20 mouse cellular contexts compared by ENCODE assay signal in genomic region chr6:6818036-6818788, GRCm38 (mm10). TPM values are rescaled to one million over a fixed set of nuclear protein-coding genes. Genes with fewer than 3 reads are reported as not detected.
A peak's percentile ranks its signal among the peaks of the same experiment; 100 is the strongest.
DNase-seq lines count a peak whose midpoint lies in the region; ATAC-seq and TF ChIP-seq lines count a peak whose summit lies in the region.
"Had no signal": no experiment of that assay in that cellular context is flagged by ENCODE, and none has a peak within 500 bp of the region (broad histone marks: within the 10 kb centered on the region; RNA-seq: fewer than 3 reads in every experiment).

No protein-coding gene starts in this region.

- H3K27ac ChIP-seq in midbrain, embryonic 15.5 days: no peak overlapping the region
- H3K27ac ChIP-seq in midbrain, embryonic 14.5 days (replicated peaks; ENCODE audit: low read depth, low read length): no peak overlapping the region
- no peak overlapping the region for H3K27ac ChIP-seq in midbrain, postnatal 0 days (ENCODE audit: low read depth, low read length)
- no peak overlapping the region for H3K27ac ChIP-seq in heart, adult 2 months
- H3K27ac ChIP-seq: intestine, embryonic 15.5 days; kidney, embryonic 15.5 days; liver, embryonic 13.5 days had no signal

- 0 out of 2 replicates have a peak, but pooled peaks have one; percentile 42 for ATAC-seq in midbrain, embryonic 15.5 days (replicated peaks)
- no peak for ATAC-seq in midbrain, embryonic 14.5 days (ENCODE audit: low FRiP score, low TSS enrichment)
- no peak for ATAC-seq in midbrain, postnatal 0 days (ENCODE audit: low FRiP score)
- ATAC-seq: activated CD4-positive, CD25-positive, alpha-beta regulatory T cell, adult 4 months; intestine, embryonic 15.5 days had no signal

- no peak overlapping the region for H3K4me2 ChIP-seq in midbrain, embryonic 15.5 days
- H3K4me2 ChIP-seq in midbrain, embryonic 14.5 days (ENCODE audit: low read length): no peak overlapping the region
- H3K4me2 ChIP-seq in midbrain, postnatal 0 days (ENCODE audit: low read depth, low read length, poor library complexity, severe bottlenecking): no peak overlapping the region
- H3K4me2 ChIP-seq: intestine, embryonic 15.5 days; kidney, embryonic 15.5 days; liver, embryonic 13.5 days had no signal

- H3K9ac ChIP-seq in midbrain, embryonic 15.5 days: no peak overlapping the region
- H3K9ac ChIP-seq in midbrain, embryonic 14.5 days (replicated peaks; ENCODE audit: low read length): no peak overlapping the region
- no peak overlapping the region for H3K9ac ChIP-seq in midbrain, postnatal 0 days (replicated peaks; ENCODE audit: low read length, poor library complexity, severe bottlenecking)
- H3K9ac ChIP-seq in heart, adult 2 months (ENCODE audit: low read depth, low read length): no peak overlapping the region
- H3K9ac ChIP-seq: intestine, embryonic 15.5 days; kidney, embryonic 15.5 days; liver, embryonic 13.5 days had no signal

- no peak for TF ChIP-seq EP300 in heart, adult 2 months (IDR thresholded peaks at IDR 0.05; ENCODE audit: insufficient read depth, low read depth, low read length)

- no peaks in the 10 kb centered on the region for H3K27me3 ChIP-seq in midbrain, embryonic 15.5 days (replicated peaks)
- H3K27me3 ChIP-seq in midbrain, embryonic 14.5 days (ENCODE audit: control insufficient read depth, insufficient read depth, low read length): no peaks in the 10 kb centered on the region
- H3K27me3 ChIP-seq in midbrain, postnatal 0 days (ENCODE audit: insufficient read depth, low read length): no peaks in the 10 kb centered on the region
- no peaks in the 10 kb centered on the region for H3K27me3 ChIP-seq in heart, adult 2 months (ENCODE audit: control insufficient read depth, insufficient read depth, low read length)
- H3K27me3 ChIP-seq: intestine, embryonic 15.5 days; liver, embryonic 13.5 days had no signal

- no peaks in the 10 kb centered on the region for H3K36me3 ChIP-seq in midbrain, embryonic 15.5 days (replicated peaks)
- H3K36me3 ChIP-seq in midbrain, embryonic 14.5 days (ENCODE audit: control insufficient read depth, insufficient read depth, low read length): no peaks in the 10 kb centered on the region
- H3K36me3 ChIP-seq in midbrain, postnatal 0 days (ENCODE audit: insufficient read depth, low read length): no peaks in the 10 kb centered on the region
- no peaks in the 10 kb centered on the region for H3K36me3 ChIP-seq in heart, adult 2 months (ENCODE audit: control insufficient read depth, insufficient read depth, low read length)
- H3K36me3 ChIP-seq: intestine, embryonic 15.5 days; kidney, embryonic 15.5 days; liver, embryonic 13.5 days had no signal

- no peak for TF ChIP-seq POLR2A in heart, adult 2 months (IDR thresholded peaks at IDR 0.05; ENCODE audit: insufficient read depth, low read depth, low read length)

- intact Hi-C loops in heart, adult 2 months (cut with DNase I): no loop called here
- intact Hi-C loops in heart, postnatal 25 days (cut with DNase I): no loop called here

- peak; percentile 49 to 82 for DNase-seq in adrenal gland, adult (ENCODE audit: inconsistent age in 2 of 2, low spot score in 1 of 2)
- DNase-seq in adrenal gland, postnatal 4 days (ENCODE audit: low spot score in 2 of 2): no peak
- DNase-seq in midbrain, embryonic 14.5 days: no peak
- peak; percentile 10 for DNase-seq in midbrain, postnatal 0 days (ENCODE audit: low spot score)
- no peak for DNase-seq in right cerebral cortex, postnatal 10 days (ENCODE audit: low spot score in 2 of 2)
- DNase-seq in heart, adult 2 months: no peak
- no peak for DNase-seq in heart, postnatal 25 days (ENCODE audit: low spot score)
- DNase-seq: cerebellum, adult 9-11 months; left cerebral cortex, postnatal 4 days; liver, embryonic 13.5 days; right cerebral cortex, postnatal 4 days; thymus, adult 2 months had no signal

- no peaks in the 10 kb centered on the region for H3K9me3 ChIP-seq in midbrain, embryonic 15.5 days
- H3K9me3 ChIP-seq in midbrain, embryonic 14.5 days (ENCODE audit: control insufficient read depth, low read length): no peaks in the 10 kb centered on the region
- no peaks in the 10 kb centered on the region for H3K9me3 ChIP-seq in midbrain, postnatal 0 days (ENCODE audit: low read length)
- H3K9me3 ChIP-seq: intestine, embryonic 15.5 days; kidney, embryonic 15.5 days; liver, embryonic 13.5 days had no signal

- no peaks in the 10 kb centered on the region for H3K79me2 ChIP-seq in heart, adult 2 months (replicated peaks; ENCODE audit: control insufficient read depth, insufficient read depth, low read length)

- H3K4me1 ChIP-seq in midbrain, embryonic 15.5 days: no peaks in the 10 kb centered on the region
- H3K4me1 ChIP-seq in midbrain, embryonic 14.5 days (ENCODE audit: control insufficient read depth, insufficient read depth, low read length): 0 out of 2 replicates have a peak, but pooled peaks cover 5% of the 10 kb centered on the region
- no peaks in the 10 kb centered on the region for H3K4me1 ChIP-seq in midbrain, postnatal 0 days (ENCODE audit: insufficient read depth, low read length)
- H3K4me1 ChIP-seq in heart, adult 2 months (ENCODE audit: control insufficient read depth, insufficient read depth, low read length): no peaks in the 10 kb centered on the region
- H3K4me1 ChIP-seq: intestine, embryonic 15.5 days; kidney, embryonic 15.5 days; liver, embryonic 13.5 days had no signal

- H3K4me3 ChIP-seq in midbrain, embryonic 15.5 days: no peak overlapping the region
- H3K4me3 ChIP-seq in midbrain, embryonic 14.5 days (replicated peaks; ENCODE audit: low read depth, low read length): no peak overlapping the region
- H3K4me3 ChIP-seq in midbrain, postnatal 0 days (ENCODE audit: low read depth, low read length): no peak overlapping the region
- H3K4me3 ChIP-seq in heart, adult 2 months: no peak overlapping the region
- H3K4me3 ChIP-seq: intestine, embryonic 15.5 days; kidney, embryonic 15.5 days; liver, embryonic 13.5 days had no signal

- 64% methylated on average over 9 of the region's 9 CpGs for WGBS in midbrain, embryonic 15.5 days
- WGBS in midbrain, embryonic 14.5 days: 63% methylated on average over 9 of the region's 9 CpGs
- 58% methylated on average over 8 of the region's 9 CpGs for WGBS in midbrain, postnatal 0 days
- WGBS in heart, adult 2 months: 48% methylated on average over 8 of the region's 9 CpGs

- TF ChIP-seq CTCF in midbrain, postnatal 0 days (IDR thresholded peaks at IDR 0.05): no peak
- no peak for TF ChIP-seq CTCF in heart, adult 2 months (IDR thresholded peaks at IDR 0.05)

RNA-seq across cellular contexts. Expression of gene Dlx6, which starts 44.9 kb away (rescaled TPM):
- total RNA-seq in adrenal gland, postnatal 4 days (2021): under 1 TPM in 1 of 2 experiments, not detected in 1; 0.42 TPM
- polyA plus RNA-seq in midbrain, embryonic 15.5 days (2015; fragmentation: Nextera tagmentation; extraction: Ambion mirVana): 2.4 and 3.6 TPM in 2 replicates
- not detected in 2 replicates for polyA plus RNA-seq in midbrain, embryonic 14.5 days (2014; fragmentation: Nextera tagmentation; extraction: Ambion mirVana)
- total RNA-seq in midbrain, postnatal 0 days (2014; rRNA removed): 0.57 and 1.5 TPM in 2 replicates
- polyA plus RNA-seq in midbrain, postnatal 0 days (2015; fragmentation: Nextera tagmentation; extraction: Ambion mirVana): 0.81 and 1.1 TPM in 2 replicates
- total RNA-seq in heart, adult 2 months (2021): not detected
- polyA plus RNA-seq in heart, adult 2 months (2012; rRNA removed): not detected in 2 replicates
- not detected for total RNA-seq in heart, postnatal 25 days (2021)
- total RNA-seq: megakaryocyte progenitor cell, adult 5-6 weeks had no signal
- polyA plus RNA-seq: activated CD4-positive, CD25-positive, alpha-beta regulatory T cell, adult 4 months; gonadal fat pad, adult 2 months; heart, embryonic 16.5 days; kidney, embryonic 15.5 days; liver, embryonic 13.5 days; lung, embryonic 16.5 days; thymus, adult 2 months had no signal

Comparison
In these comparisons a context has a peak if more than half of its experiments do, and no peak if none do; other contexts are left out.
1. DNase-seq: peak in adrenal gland, adult (2 of 2) and midbrain, postnatal 0 days (single experiment); none in adrenal gland, postnatal 4 days (0 of 2), midbrain, embryonic 14.5 days (single experiment), right cerebral cortex, postnatal 10 days (0 of 2), heart, adult 2 months (0 of 2) and heart, postnatal 25 days (single experiment).